Mouse (Mus musculus) E14TG2a.4 (cell line): ENCODE measurements around the gene Adrb1.

Source experiments
- CTCF ChIP-seq: conservative IDR thresholded peaks from 2 replicates; pipeline ENCODE4 v1.5.1; 2014; ENCODE audit warnings: low read length
- NANOG ChIP-seq: IDR thresholded peaks from 2 replicates; pipeline ENCODE4 v1.6.1; 2014; ENCODE audit warnings: borderline replicate concordance, low read length, mixed read lengths

- TF ChIP-seq CTCF (no peak), NANOG (no peak)
Observed at GRCm38 (mm10) chr19:56678516-56678915, 43.5 kb upstream of the Adrb1 start.
